Mouse (Mus musculus) olfactory bulb, adult 2 months (tissue): ENCODE measurements around the gene Psg19.

Source experiments
- CTCF ChIP-seq: fragments of 200-500 bp; IDR thresholded peaks from 2 replicates; pipeline ENCODE4 v1.5.1; 2012; ENCODE audit warnings: low read depth, mild to moderate bottlenecking, low read length, moderate library complexity; ENCODE audit not compliant: insufficient read depth
- POLR2A ChIP-seq: fragments of 200-500 bp; IDR thresholded peaks from 2 replicates; pipeline ENCODE4 v1.6.1; 2012; ENCODE audit warnings: mild to moderate bottlenecking, low read depth, low read length, moderate library complexity; ENCODE audit not compliant: insufficient read depth

DNA sequence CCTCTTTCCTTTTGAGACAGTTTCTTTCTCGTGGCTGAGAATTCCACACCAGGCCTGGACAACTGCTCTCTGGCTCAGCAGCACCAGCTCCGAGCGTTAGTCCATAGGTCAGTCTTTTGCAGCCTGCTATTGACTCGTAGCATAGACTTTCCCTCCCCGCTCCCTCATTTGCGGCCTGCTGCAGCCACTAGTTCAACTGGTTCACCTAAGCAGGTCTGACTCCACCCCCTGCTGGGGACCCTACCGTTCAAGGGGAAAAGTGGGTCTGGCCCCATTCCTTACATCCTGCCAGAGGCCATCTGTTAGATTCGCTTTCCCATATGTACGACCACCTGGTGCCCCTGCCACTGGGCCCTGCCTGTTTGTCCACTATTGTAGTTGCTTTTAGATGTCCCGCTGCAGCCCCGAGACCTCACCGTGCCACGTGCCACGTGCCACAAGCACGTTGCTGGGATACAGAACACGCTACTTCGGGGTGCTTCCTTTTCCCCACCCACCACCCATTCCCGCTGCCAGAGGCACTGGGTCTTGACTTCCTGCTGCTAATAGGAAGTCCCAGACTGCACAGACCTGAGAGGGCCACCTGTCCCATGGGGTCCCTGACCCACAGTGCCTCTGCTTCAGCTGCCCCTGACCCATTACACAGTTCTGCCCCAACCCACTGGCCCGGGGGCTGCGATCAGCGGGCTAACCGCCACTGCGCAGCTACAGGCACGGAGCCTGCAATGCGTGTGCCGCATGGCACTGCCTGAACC, 29.6 kb upstream of the Psg19 start:
- no peak for TF ChIP-seq CTCF
- no peak for TF ChIP-seq POLR2A
